Mouse (Mus musculus) heart, adult 2 months (tissue): ENCODE results near the gene Ado. TPM values are rescaled to one million over a fixed set of nuclear protein-coding genes. Genes with fewer than 3 reads are reported as not detected.

Source experiments
- DNase-seq, 2 experiments: peaks; one replicate each; pipeline ENCODE4 v3.0.0; 2021
- H3K27ac ChIP-seq: fragments of 200-600 bp; 2 replicates; pipeline ENCODE4 v1.8.1; 2022
- H3K27me3 ChIP-seq: fragments of 200-500 bp; 2 replicates; pipeline ENCODE4 v1.6.1; 2012; ENCODE audit warnings: mild to moderate bottlenecking, low read length, inconsistent platforms, mixed read lengths; ENCODE audit not compliant: control insufficient read depth, insufficient read depth
- H3K36me3 ChIP-seq: fragments of 200-500 bp; 2 replicates; pipeline ENCODE4 v1.6.1; 2012; ENCODE audit warnings: low read length, inconsistent platforms; ENCODE audit not compliant: control insufficient read depth, insufficient read depth
- H3K4me1 ChIP-seq: fragments of 200-500 bp; 2 replicates; pipeline ENCODE4 v1.6.1; 2011; ENCODE audit warnings: low read length; ENCODE audit not compliant: control insufficient read depth, insufficient read depth
- H3K4me3 ChIP-seq: fragments of 200-600 bp; 2 replicates; pipeline ENCODE4 v1.8.1; 2022
- H3K79me2 ChIP-seq: fragments of 200-500 bp; replicated peaks from 2 replicates; pipeline ENCODE4 v1.6.1; 2012; ENCODE audit warnings: mild to moderate bottlenecking, inconsistent platforms, low read length, moderate library complexity, mixed read lengths; ENCODE audit not compliant: control insufficient read depth, insufficient read depth
- H3K9ac ChIP-seq: fragments of 200-500 bp; 2 replicates; pipeline ENCODE4 v1.6.1; 2012; ENCODE audit warnings: low read depth, mild to moderate bottlenecking, control low read depth, inconsistent platforms, low read length, mixed read lengths
- CTCF ChIP-seq: fragments of 200-600 bp; IDR thresholded peaks from 2 replicates; pipeline ENCODE4 v1.8.1; 2022; ENCODE audit warnings: antibody characterized with exemption, mild to moderate bottlenecking, moderate library complexity
- EP300 ChIP-seq: fragments of 200-500 bp; IDR thresholded peaks from 2 replicates; pipeline ENCODE4 v1.6.1; 2011; ENCODE audit warnings: low read depth, low read length, control low read depth; ENCODE audit not compliant: insufficient read depth
- POLR2A ChIP-seq: fragments of 200-500 bp; IDR thresholded peaks from 2 replicates; pipeline ENCODE4 v1.6.1; 2011; ENCODE audit warnings: mild to moderate bottlenecking, low read depth, low read length, control low read depth; ENCODE audit not compliant: insufficient read depth
- WGBS: fragments of 180-500 bp; shearing (Covaris S2); methylation state at CpG from one replicate; pipeline ENCODE4 v1.1.7; 2018; 5-methylcytosine and 5-hydroxymethylcytosine counted together
- intact Hi-C: fragments of 180-260 bp; cut with DNase I; formaldehyde crosslinking; loops from one replicate; pipeline ENCODE4 v1.15.1; 2025
- polyA plus RNA-seq: library from polyadenylated mRNA; depleted of rRNA; stranded (reverse); fragments of >200 nt; gene quantifications from 2 replicates; pipeline ENCODE4 v1.2.3, GENCODE M21; 2012
- total RNA-seq, 2 experiments: library from RNA; stranded (reverse); gene quantifications; 2 replicates each; pipeline ENCODE4 v1.2.3; 2021

Gene Ado
- total and polyA plus RNA-seq, 3 experiments: 6.3 to 17.7 (median 17.3) TPM

DNA sequence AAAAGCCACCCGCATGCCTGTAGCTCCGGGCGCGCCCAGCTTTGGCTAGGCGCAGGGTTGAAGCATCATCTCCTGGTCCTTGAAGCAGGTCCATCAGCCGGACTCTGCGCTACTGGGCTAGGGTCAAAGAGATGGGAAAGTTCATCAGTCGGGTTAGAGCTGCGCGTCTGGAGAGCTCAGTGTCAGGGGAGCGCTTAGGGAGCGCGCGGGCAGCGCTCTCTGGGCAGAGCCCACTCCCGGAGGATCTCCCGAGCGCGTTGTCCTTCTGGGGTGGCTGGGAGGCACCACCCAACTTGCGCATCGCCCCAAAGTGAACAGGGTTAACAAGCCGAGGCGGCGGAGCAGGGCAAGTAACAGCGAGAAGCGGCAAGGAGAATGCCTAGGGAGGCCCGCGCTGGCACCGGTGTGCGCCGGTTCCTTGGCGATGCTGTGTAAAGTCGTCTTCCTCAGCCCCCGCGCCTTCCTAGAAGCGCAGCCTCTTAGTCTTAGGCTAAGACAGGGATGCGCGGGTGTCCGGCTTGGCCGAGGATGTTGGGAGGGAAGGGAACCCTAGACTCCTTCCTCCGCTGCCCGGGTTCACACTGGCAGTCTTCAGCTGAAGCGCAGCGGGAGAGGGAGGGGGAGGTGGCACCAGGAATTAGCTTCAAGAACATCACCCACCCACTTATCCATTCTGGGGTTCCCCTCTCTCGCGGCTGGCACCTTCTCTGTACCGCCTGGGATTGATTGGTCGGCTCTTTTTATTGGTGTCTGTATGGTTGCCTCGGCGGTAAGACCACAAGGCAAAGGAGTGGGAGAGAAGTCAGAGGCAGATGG, 10.0 kb downstream of the Ado start:
- H3K9ac ChIP-seq: no peak overlapping the region
- no peaks in the 10 kb centered on the region for H3K79me2 ChIP-seq
- H3K4me3 ChIP-seq: peak overlapping the region; percentile 76
- H3K36me3 ChIP-seq: no peaks in the 10 kb centered on the region
- peak; percentile 26 to 43 for DNase-seq
- no peak for TF ChIP-seq EP300
- TF ChIP-seq POLR2A: no peak
- no peak for TF ChIP-seq CTCF
- H3K27ac ChIP-seq: no peak overlapping the region
- 2% methylated on average over 50 of the region's 50 CpGs for WGBS
- intact Hi-C loops: loop anchor here (2.0 to 5.0 kb wide), 2 partner anchors 222 to 734 kb away; no protein-coding TSS in a partner anchor
- peaks cover 13% of the 10 kb centered on the region; the same call in 1 of the 2 replicates for H3K27me3 ChIP-seq
- no peaks in the 10 kb centered on the region for H3K4me1 ChIP-seq

DNA sequence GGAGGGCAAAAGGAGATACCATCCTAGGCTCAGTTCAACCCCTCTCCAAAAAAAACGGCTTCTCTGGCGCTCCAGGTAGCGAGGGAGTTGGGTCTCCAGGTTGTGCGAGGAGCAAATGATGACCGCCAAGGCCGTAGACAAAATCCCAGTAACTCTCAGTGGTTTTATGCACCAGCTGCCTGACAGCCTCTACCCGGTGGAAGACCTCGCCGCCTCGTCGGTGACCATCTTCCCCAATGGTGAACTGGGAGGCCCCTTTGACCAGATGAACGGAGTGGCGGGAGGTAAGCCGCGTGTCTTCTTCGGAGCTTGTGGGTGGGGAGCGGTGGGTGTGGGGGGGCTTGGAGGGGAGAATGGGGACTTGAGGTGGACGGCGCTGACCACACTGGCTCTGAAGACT, 10.6 kb downstream of the Ado start:
- peaks cover 13% of the 10 kb centered on the region; the same call in 1 of the 2 replicates for H3K27me3 ChIP-seq
- no peak overlapping the region for H3K27ac ChIP-seq
- intact Hi-C loops: loop anchor here (2.0 to 5.0 kb wide), 2 partner anchors 223 to 734 kb away; no protein-coding TSS in a partner anchor
- H3K9ac ChIP-seq: no peak overlapping the region
- TF ChIP-seq POLR2A (no peak), EP300 (no peak), CTCF (no peak)
- DNase-seq: peak; percentile 19 to 34
- no peaks in the 10 kb centered on the region for H3K4me1 ChIP-seq
- H3K79me2 ChIP-seq: no peaks in the 10 kb centered on the region
- under 1% methylated on average over 19 of the region's 19 CpGs for WGBS
- H3K36me3 ChIP-seq: no peaks in the 10 kb centered on the region
- peak overlapping the region; percentile 76 for H3K4me3 ChIP-seq

DNA sequence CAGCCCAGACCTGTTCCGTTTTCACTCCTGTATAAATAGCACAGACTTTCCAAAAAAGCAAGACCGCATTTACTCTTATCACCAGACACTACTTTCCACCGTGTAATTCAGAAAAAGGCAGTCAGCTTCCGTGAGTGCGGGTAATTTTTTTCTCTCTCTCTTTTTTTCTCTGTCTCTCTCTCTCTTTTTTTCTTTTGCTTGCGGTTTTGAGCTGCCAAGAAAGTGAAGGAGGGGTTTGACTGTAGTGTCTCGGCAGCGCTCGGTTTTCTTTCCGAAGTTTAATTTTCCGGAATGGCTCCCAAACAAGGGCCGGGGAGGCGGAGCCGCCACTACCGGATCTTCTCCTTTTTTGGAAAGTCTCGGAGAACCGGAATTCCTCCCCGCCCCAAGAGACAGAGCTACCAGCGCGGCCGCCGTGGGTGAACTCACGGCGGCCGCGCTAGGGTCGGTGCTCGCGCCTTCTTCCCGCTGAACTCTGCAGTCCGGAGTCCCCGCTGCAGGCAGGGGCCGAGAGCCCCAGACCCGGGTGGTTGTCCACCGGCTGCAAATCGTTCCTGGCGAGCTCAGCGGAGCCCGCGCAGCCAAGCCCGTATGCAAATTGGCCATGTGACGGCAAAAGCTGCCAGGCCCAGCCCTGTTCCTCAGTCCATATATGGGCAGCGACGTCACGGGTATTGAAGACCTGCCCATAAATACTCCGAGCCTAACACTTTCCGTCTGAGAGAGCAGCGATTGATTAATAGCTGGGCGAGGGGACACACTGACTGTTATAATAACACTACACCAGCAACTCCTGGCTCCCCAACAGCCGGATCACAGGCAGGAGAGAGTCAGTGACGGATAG, 11.4 kb downstream of the Ado start:
- H3K4me1 ChIP-seq: no peaks in the 10 kb centered on the region
- TF ChIP-seq EP300: 0 out of 2 replicates have a peak, but pooled peaks have one; percentile 16
- TF ChIP-seq CTCF: no peak
- TF ChIP-seq POLR2A: no peak
- peak overlapping the region; percentile 83 for H3K27ac ChIP-seq
- intact Hi-C loops: loop anchor here (1.0 to 5.0 kb wide), 3 partner anchors 11 to 735 kb away; partner anchors contain the start of gene Ado
- H3K4me3 ChIP-seq: peak overlapping the region; percentile 76
- no peaks in the 10 kb centered on the region for H3K79me2 ChIP-seq
- DNase-seq: peak; percentile 92 to 94
- no peaks in the 10 kb centered on the region for H3K36me3 ChIP-seq
- H3K27me3 ChIP-seq: peaks cover 13% of the 10 kb centered on the region; the same call in 1 of the 2 replicates
- H3K9ac ChIP-seq: peak overlapping the region; percentile 81
- under 1% methylated on average over 51 of the region's 51 CpGs for WGBS

GRCm38 (mm10) chr10:67536621-67537141, 12.1 kb downstream of the Ado start:
- TF ChIP-seq CTCF (no peak), EP300 (no peak), POLR2A (no peak)
- H3K4me3 ChIP-seq: peak overlapping the region; percentile 76
- DNase-seq: peak; percentile 66 to 67

GRCm38 (mm10) chr10:67535972-67536371, 12.8 kb downstream of the Ado start:
- Histone ChIP-seq H3K9ac (0 out of 2 replicates have a peak overlapping the region, but pooled peaks have one; percentile 33), H3K36me3 (no peaks in the 10 kb centered on the region), H3K27me3 (peaks cover 13% of the 10 kb centered on the region; the same call in 1 of the 2 replicates), H3K27ac (no peak overlapping the region), H3K4me1 (no peaks in the 10 kb centered on the region), H3K4me3 (peak overlapping the region; percentile 76), H3K79me2 (no peaks in the 10 kb centered on the region)
- intact Hi-C loops: loop anchor here (1.0 to 5.0 kb wide), 5 partner anchors 193 to 736 kb away; no protein-coding TSS in a partner anchor
- peak; percentile 87 to 88 for DNase-seq
- under 1% methylated on average over 35 of the region's 35 CpGs for WGBS
- peak; percentile 59; the same call in 1 of the 2 replicates for TF ChIP-seq EP300
- no peak; the same call in none of the 2 replicates for TF ChIP-seq CTCF
- no peak for TF ChIP-seq POLR2A

More at GRCm38 (mm10) chr10:67536621-67537141, 12.1 kb downstream of the Ado start:
- 2% methylated on average over 31 of the region's 32 CpGs for WGBS
- peaks cover 13% of the 10 kb centered on the region; the same call in 1 of the 2 replicates for H3K27me3 ChIP-seq
- H3K79me2 ChIP-seq: no peaks in the 10 kb centered on the region
- H3K4me1 ChIP-seq: no peaks in the 10 kb centered on the region
- peak overlapping the region; percentile 20 for H3K9ac ChIP-seq
- H3K36me3 ChIP-seq: no peaks in the 10 kb centered on the region
- peak overlapping the region; percentile 83 for H3K27ac ChIP-seq
- intact Hi-C loops: loop anchor here (1.0 to 5.0 kb wide), 5 partner anchors 12 to 736 kb away; partner anchors contain the start of gene Ado
